Mouse (Mus musculus) myocyte (in vitro differentiated cells): ENCODE data around the gene Msx1.

Experiments used
- CEBPB ChIP-seq: IDR thresholded peaks from 2 replicates; pipeline ENCODE4 v1.6.1; 2011; ENCODE audit warnings: mild to moderate bottlenecking, moderate library complexity; ENCODE audit not compliant: poor library complexity, insufficient read depth, severe bottlenecking
- E2F4 ChIP-seq: IDR thresholded peaks from one replicate; pipeline ENCODE4 v1.6.1; 2011; ENCODE audit warnings: mild to moderate bottlenecking, control low read depth, moderate library complexity; ENCODE audit not compliant: insufficient read depth
- MAX ChIP-seq: IDR thresholded peaks from one replicate; pipeline ENCODE4 v1.6.1; 2011; ENCODE audit warnings: low read depth, mild to moderate bottlenecking, control low read depth
- MYOD1 ChIP-seq, 3 experiments: IDR thresholded peaks; one replicate each; pipeline ENCODE4 v1.6.1; 2011; ENCODE audit warnings: control low read depth in 2 of 3, low read depth in 2 of 3, mild to moderate bottlenecking in 2 of 3, moderate library complexity in 1 of 3; ENCODE audit not compliant: insufficient read length in 2 of 3, control insufficient read depth in 1 of 3
- POLR2A ChIP-seq: IDR thresholded peaks from one replicate; pipeline ENCODE4 v1.6.1; 2011; ENCODE audit warnings: low read depth, mild to moderate bottlenecking, control low read depth, moderate library complexity; ENCODE audit not compliant: insufficient read length
- TCF12 ChIP-seq: IDR thresholded peaks from one replicate; pipeline ENCODE4 v1.6.1; 2011; ENCODE audit warnings: mild to moderate bottlenecking, control low read depth; ENCODE audit not compliant: poor library complexity, insufficient read depth, severe bottlenecking
- USF1 ChIP-seq: IDR thresholded peaks from one replicate; pipeline ENCODE4 v1.6.1; 2011; ENCODE audit warnings: low read depth, mild to moderate bottlenecking, control low read depth, moderate library complexity

- no peak for TF ChIP-seq MAX
- TF ChIP-seq E2F4 = no peak
- TF ChIP-seq POLR2A = no peak
- no peak for TF ChIP-seq MYOD1 (IDR thresholded peaks at IDR 0.05; ENCODE audit: control insufficient read depth in 1 of 3, insufficient read length in 2 of 3, low read depth in 2 of 3)
- no peak for TF ChIP-seq CEBPB
- no peak for TF ChIP-seq USF1
- TF ChIP-seq TCF12 = no peak
Measured at GRCm38 (mm10) chr5:37817658-37818532, 6.5 kb downstream of the Msx1 start.
